Mouse (Mus musculus): ENCODE data around the gene Smtnl1. TPM values are rescaled to one million over a fixed set of nuclear protein-coding genes. Genes with fewer than 3 reads are reported as not detected.

Gene Smtnl1
- total RNA-seq, 2 experiments from 2014 or later: not detected

DNA sequence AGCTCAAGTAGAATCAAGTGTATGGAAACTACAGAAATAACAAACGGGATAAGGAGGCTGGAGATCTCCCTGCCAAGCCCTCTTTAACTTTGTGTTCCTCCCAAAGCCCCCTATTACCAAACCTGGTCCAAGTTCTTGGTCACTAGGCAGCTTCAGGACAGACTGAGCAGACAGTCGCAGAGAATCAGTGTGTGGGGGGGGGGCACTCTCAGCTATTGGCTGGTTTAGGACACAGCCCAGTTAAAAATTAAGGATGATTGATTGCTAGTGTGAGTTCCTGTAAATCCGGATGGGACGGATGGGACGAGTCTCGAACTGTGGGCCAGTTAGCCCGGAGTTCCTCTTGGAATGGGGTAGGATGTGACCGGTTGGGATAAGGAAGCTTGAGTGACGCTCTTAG, 47.2 kb downstream of the Smtnl1 start, which contains the start of gene Serping1:
Gene Serping1, minus strand, starts transcription at position 204 of the 400 bp plus-strand sequence.
- no peak for DNase-seq (ENCODE audit: low spot score in 2 of 2)
- Histone ChIP-seq H3K4me3 (peak within 1 kb of the TSS; percentile 34; the same call in 1 of the 2 replicates), H3K27ac (peak within 1 kb of the TSS; percentile 64)
- TF ChIP-seq CTCF (conservative IDR thresholded peaks at IDR 0.05): no peak

DNA sequence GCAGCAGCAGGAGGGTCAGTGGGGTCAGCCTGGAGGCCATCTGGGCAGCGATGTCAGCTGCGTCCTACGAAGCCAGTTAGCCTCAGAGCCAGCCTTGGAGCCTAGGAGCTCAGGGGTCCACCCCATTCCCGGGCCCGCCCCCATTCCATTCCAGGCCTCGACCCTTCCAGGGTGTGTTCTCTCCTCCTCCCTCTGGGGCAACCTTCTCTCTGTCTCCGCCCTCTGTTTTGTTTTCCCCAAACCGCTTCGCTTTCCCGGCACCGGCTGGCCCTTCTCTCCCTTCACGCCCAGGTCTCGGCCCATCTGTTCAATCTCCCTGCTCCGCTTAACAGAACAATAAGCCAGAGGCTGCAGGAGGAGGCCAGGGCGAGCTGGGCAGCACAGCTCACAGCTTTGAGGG, 47.7 kb downstream of the Smtnl1 start:
- no peak for TF ChIP-seq CTCF (conservative IDR thresholded peaks at IDR 0.05)
- no peak for DNase-seq (ENCODE audit: low spot score in 2 of 2)
- H3K4me3 ChIP-seq: peak overlapping the region; percentile 34; the same call in 1 of the 2 replicates
- H3K27ac ChIP-seq: peak overlapping the region; percentile 64

DNA sequence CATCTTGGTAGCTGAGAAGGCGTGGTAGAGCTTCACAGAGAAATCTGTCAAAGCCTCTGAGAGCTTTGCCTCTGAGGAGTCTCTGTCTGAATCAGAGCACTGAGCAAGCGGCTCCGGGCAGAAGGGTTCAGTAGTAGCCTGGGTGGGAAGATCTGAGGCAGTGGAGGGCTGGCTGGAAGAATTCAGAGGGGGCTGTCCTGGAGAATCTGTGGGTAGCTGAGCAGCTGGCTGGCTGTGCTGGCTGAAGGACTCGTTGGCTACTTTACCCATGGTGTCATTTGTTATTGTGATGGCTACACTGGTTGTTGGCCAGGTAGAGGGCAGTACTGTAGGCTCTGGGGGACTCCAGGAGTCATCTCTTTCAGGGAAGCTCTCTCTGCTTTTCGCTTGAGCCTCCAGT, 49.3 kb downstream of the Smtnl1 start:
- H3K27ac ChIP-seq: no peak overlapping the region
- DNase-seq (ENCODE audit: low spot score in 2 of 2): no peak
- TF ChIP-seq CTCF (conservative IDR thresholded peaks at IDR 0.05): no peak

DNA sequence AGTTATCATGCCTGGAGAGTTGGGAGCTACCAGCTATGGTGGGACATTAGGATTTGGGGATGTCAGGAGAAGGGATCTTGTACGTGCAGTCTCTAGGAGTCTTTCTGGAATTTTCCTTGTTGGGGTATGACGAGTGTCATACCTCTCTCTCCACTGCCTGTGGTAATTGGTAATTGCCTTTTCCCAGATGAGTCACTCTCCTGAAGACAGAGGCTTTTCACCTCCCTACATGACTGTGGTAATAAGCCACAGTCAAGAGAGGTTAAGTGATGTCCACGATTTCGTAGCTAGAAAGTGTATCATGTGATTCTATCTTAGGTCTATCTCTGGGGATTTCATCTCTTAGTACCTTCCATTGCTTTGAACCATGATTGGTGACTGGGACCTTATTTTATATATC, 50.0 kb downstream of the Smtnl1 start:
- Histone ChIP-seq H3K27ac (no peak overlapping the region), H3K4me3 (no peak overlapping the region)
- TF ChIP-seq CTCF (conservative IDR thresholded peaks at IDR 0.05): no peak
- DNase-seq (ENCODE audit: low spot score in 2 of 2): no peak

More for the DNA sequence above, 49.3 kb downstream of the Smtnl1 start:
- H3K4me3 ChIP-seq: no peak overlapping the region

DNA sequence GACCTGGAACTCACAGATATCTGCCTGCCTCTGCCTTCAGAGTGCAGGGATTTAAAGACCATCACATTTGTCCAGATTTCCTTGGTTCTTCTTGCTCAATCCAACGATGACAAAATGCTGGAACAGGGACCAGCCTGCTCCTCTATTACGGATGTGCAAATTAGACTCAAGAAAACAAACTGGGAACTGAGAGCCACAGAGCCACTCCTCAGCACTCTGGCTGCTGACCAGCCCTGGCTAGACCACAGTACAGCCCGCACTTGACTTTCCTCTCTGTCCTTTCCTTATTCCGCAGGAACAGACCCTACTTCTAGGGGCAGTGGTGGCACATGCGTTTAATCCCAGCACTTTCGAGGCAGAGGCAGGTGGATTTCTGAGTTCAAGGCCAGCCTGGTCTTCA, 52.0 kb downstream of the Smtnl1 start:
- no peak overlapping the region for H3K4me3 ChIP-seq
- DNase-seq (ENCODE audit: low spot score in 2 of 2): no peak
- no peak overlapping the region for H3K27ac ChIP-seq
- no peak for TF ChIP-seq CTCF (conservative IDR thresholded peaks at IDR 0.05)

DNA sequence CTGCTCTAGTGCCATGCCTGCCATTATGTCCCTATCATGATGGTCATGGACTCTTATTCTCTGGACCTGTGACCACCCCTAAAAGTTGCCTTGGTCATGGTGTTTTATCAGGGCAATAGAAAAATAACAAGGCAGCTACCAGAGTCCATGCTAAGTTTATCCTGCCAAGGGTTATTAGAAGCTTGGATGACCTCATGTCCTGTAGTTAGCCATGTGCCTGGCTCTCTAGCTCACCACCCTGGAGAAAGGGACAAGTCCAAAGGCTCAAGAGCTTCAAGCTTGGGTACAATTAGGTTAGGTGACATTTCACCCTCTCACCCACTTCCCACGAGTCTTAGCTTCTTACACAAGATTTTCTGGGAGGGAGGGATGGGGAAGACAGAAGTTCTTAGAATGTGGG, 59.6 kb downstream of the Smtnl1 start:
- Histone ChIP-seq H3K4me3 (no peak overlapping the region), H3K27ac (no peak overlapping the region)
- no peak for TF ChIP-seq CTCF (conservative IDR thresholded peaks at IDR 0.05)
- no peak for DNase-seq (ENCODE audit: low spot score in 2 of 2)

DNA sequence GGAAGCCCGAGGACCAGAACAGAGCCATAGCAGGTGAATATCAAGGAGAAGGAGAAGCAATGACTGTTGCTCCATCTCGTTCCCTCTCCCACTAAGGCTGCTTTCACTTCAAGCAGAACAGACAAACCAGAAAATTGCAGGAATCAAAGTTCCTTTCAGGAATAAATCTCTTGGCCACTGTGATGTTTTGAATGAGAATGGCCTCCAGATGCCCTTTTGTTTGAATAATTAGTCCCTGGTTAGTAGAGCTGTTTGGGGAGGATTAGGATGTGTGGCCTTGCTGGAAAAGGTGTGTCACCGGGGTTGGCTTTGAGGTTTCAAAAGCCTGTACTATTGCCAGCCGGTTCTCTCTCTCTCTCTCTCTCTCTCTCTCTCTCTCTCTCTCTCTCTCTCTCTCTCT, 60.2 kb downstream of the Smtnl1 start:
- no peak for DNase-seq (ENCODE audit: low spot score in 2 of 2)
- TF ChIP-seq CTCF (conservative IDR thresholded peaks at IDR 0.05): no peak
- no peak overlapping the region for H3K4me3 ChIP-seq
- H3K27ac ChIP-seq: no peak overlapping the region

DNA sequence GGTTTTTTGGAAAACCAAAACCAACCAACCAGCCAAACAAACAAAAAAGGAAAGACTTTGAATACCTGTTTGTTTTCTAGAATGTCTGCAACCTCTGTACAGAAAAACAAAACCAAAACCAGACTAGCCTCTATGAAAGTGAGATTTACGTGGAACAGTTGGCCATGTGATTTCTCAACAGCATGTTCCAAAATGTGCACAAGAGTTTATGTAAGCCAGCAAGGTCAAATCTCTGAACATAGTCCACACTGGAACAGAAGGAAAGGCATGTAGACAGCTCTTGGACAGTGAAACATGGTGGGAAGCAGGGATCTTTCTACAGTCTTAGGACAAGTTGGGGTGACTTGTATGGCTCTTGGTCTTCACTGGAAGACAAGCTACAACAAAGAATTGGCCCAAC, 60.6 kb downstream of the Smtnl1 start:
- no peak for TF ChIP-seq CTCF (conservative IDR thresholded peaks at IDR 0.05)

DNA sequence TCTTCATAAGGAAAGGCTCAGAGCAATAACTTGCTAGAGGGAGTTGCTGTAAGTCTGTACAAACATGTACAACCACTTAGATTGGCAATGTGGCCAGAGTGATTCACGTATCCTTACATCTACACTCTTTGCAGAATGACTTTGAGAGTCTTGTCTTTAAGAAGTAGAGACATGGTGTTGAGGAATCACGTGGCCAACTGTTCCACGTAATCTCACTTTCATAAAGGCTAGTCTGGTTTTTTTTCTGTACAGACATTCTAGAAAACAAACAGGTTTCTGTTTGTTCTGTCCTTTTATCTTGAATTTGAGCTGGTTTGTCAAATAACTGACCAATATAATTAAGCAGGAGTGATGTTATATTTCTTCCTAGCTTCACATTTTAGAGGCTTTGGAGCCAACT, 61.1 kb downstream of the Smtnl1 start:
- no peak for DNase-seq (ENCODE audit: low spot score in 2 of 2)
- Histone ChIP-seq H3K27ac (no peak overlapping the region), H3K4me3 (no peak overlapping the region)
- no peak for TF ChIP-seq CTCF (conservative IDR thresholded peaks at IDR 0.05)

More for the DNA sequence above, 60.6 kb downstream of the Smtnl1 start:
- Histone ChIP-seq H3K4me3 (no peak overlapping the region), H3K27ac (no peak overlapping the region)
- DNase-seq (ENCODE audit: low spot score in 2 of 2): no peak

Other genes starting within 250 kb of the Smtnl1 start
- 10 to 100 TPM; 43.3 to 52.9 TPM for gene Ctnnd1, start 171.9 kb downstream of the Smtnl1 start, total RNA-seq (2021)
- gene Btbd18, start 163.6 kb downstream of the Smtnl1 start, total RNA-seq (2021): not detected
- 10 to 100 TPM; 21.7 to 26.3 TPM for gene Selenoh, start 151.9 kb downstream of the Smtnl1 start, total RNA-seq (2021)
- gene Gm28635, start 144.6 kb downstream of the Smtnl1 start, total RNA-seq (2021): 1 to 10 TPM; 3.3 to 9.9 TPM
- 10 to 100 TPM; 31.4 to 31.8 TPM for gene Med19, start 144.2 kb downstream of the Smtnl1 start, total RNA-seq (2021)
- gene Tmx2, start 143.5 kb downstream of the Smtnl1 start, total RNA-seq (2021): 100 to 1,000 TPM; 231 to 240 TPM
- gene Zdhhc5, start 107.5 kb downstream of the Smtnl1 start, total RNA-seq (2021): 10 to 100 TPM; 37.4 to 38.1 TPM
- gene Clp1, start 95.3 kb downstream of the Smtnl1 start, total RNA-seq (2021): 1 to 10 TPM; 8.1 to 8.8 TPM
- gene Ypel4, start 88.6 kb downstream of the Smtnl1 start, total RNA-seq (2021): 10 to 100 TPM; 90.0 to 93.4 TPM
- 1 to 10 TPM; 1.6 to 2.5 TPM for gene Gm19426, start 79.0 kb downstream of the Smtnl1 start, total RNA-seq (2021)
- 1 to 10 TPM; 7.4 to 8.4 TPM for gene Serping1, start 47.2 kb downstream of the Smtnl1 start, total RNA-seq (2021)
- 1 to 10 TPM; 6.0 to 6.1 TPM for gene Ube2l6, start 23.8 kb downstream of the Smtnl1 start, total RNA-seq (2021)
- gene Timm10, start 4.3 kb upstream of the Smtnl1 start, total RNA-seq (2021): 10 to 100 TPM; 48.7 to 57.5 TPM
- under 1 TPM; 0.27 to 0.79 TPM for gene Slc43a1, start 16.2 kb upstream of the Smtnl1 start, total RNA-seq (2021)
- gene Rtn4rl2, start 64.1 kb upstream of the Smtnl1 start, total RNA-seq (2021): 10 to 100 TPM; 85.9 to 88.8 TPM
- under 1 TPM; 0.61 to 0.84 TPM for gene Slc43a3, start 113.9 kb upstream of the Smtnl1 start, total RNA-seq (2021)
- gene Prg2, start 157.8 kb upstream of the Smtnl1 start, total RNA-seq (2021): not detected
- not detected for gene Prg3, start 165.6 kb upstream of the Smtnl1 start, total RNA-seq (2021)
- 100 to 1,000 TPM; 125 to 132 TPM for gene Ssrp1, start 214.6 kb upstream of the Smtnl1 start, total RNA-seq (2021)
- 1 to 10 TPM; 2.3 to 2.4 TPM for gene P2rx3, start 214.8 kb upstream of the Smtnl1 start, total RNA-seq (2021)
- gene Tnks1bp1, start 225.4 kb upstream of the Smtnl1 start, total RNA-seq (2021): 100 to 1,000 TPM; 166 to 182 TPM

All from layer of hippocampus, adult 2 months (tissue).